In genomic region chr17:21532101-21532951, GRCm38 (mm10) we compare ENCODE assay signal across 8 mouse cellular contexts. TPM values are rescaled to one million over a fixed set of nuclear protein-coding genes. Genes with fewer than 3 reads are reported as not detected.
A peak's percentile ranks its signal among the peaks of the same experiment; 100 is the strongest.
DNase-seq lines count a peak whose midpoint lies in the region; ATAC-seq and TF ChIP-seq lines count a peak whose summit lies in the region.

No protein-coding gene starts in this region.

- WGBS in forebrain, embryonic 16.5 days, result under 1% methylated on average over 52 of the region's 54 CpGs
- under 1% methylated on average over 47 of the region's 54 CpGs for WGBS in neural tube, embryonic 14.5 days

- peak overlapping the region; percentile 85 for H3K9ac ChIP-seq in ES-Bruce4 (ENCODE audit: low read depth, poor library complexity, severe bottlenecking)
- H3K9ac ChIP-seq in forebrain, embryonic 16.5 days (replicated peaks; ENCODE audit: low read depth, low read length), result peak overlapping the region; percentile 96
- peak overlapping the region; percentile 72 for H3K9ac ChIP-seq in neural tube, embryonic 14.5 days (replicated peaks; ENCODE audit: low read depth, low read length)

- no peak for TF ChIP-seq POLR2A in ES-Bruce4 (IDR thresholded peaks at IDR 0.05; ENCODE audit: insufficient read depth, low read length)
- peak; percentile 40; the same call in 1 of the 2 replicates for TF ChIP-seq POLR2A in testis, adult 2 months (IDR thresholded peaks at IDR 0.05; ENCODE audit: control insufficient read depth, low read depth, low read length)

- intact Hi-C loops in heart, postnatal 25 days (cut with DNase I), result loop anchor here (2.0 to 10.0 kb wide), 2 partner anchors 16 to 588 kb away; partner anchors contain the start of gene Ppp2r1a

- TF ChIP-seq CTCF in ES-Bruce4 (IDR thresholded peaks at IDR 0.05; ENCODE audit: low read depth, low read length), result peak; percentile 9
- no peak for TF ChIP-seq CTCF in testis, adult 2 months (IDR thresholded peaks at IDR 0.05; ENCODE audit: control insufficient read depth, insufficient read depth, insufficient replicate concordance, low read depth, low read length)

- H3K4me2 ChIP-seq in forebrain, embryonic 16.5 days (ENCODE audit: low read length), result peak overlapping the region; percentile 81
- peak overlapping the region; percentile 70 for H3K4me2 ChIP-seq in neural tube, embryonic 14.5 days (ENCODE audit: low read depth, low read length)

- peak; percentile 89 for ATAC-seq in forebrain, embryonic 16.5 days
- peak; percentile 90 for ATAC-seq in neural tube, embryonic 14.5 days (ENCODE audit: low read depth)

- H3K27ac ChIP-seq in ES-Bruce4 (ENCODE audit: insufficient read depth, low read length), result 0 out of 2 replicates have a peak overlapping the region, but pooled peaks have one; percentile 28
- H3K27ac ChIP-seq in forebrain, embryonic 16.5 days (ENCODE audit: low read length), result peak overlapping the region; percentile 90
- H3K27ac ChIP-seq in neural tube, embryonic 14.5 days (ENCODE audit: low read depth, low read length), result peak overlapping the region; percentile 90
- peak overlapping the region; percentile 79 for H3K27ac ChIP-seq in testis, adult 2 months (ENCODE audit: control insufficient read depth, insufficient read depth, low read depth, low read length)

- H3K36me3 ChIP-seq in ES-Bruce4 (ENCODE audit: control insufficient read depth, insufficient read depth, low read length, poor library complexity, severe bottlenecking), result no peaks in the 10 kb centered on the region
- H3K36me3 ChIP-seq in forebrain, embryonic 16.5 days (ENCODE audit: control insufficient read depth, insufficient read depth), result no peaks in the 10 kb centered on the region
- H3K36me3 ChIP-seq in neural tube, embryonic 14.5 days (ENCODE audit: control insufficient read depth, insufficient read depth, low read length), result no peaks in the 10 kb centered on the region
- H3K36me3 ChIP-seq in testis, adult 2 months (ENCODE audit: control insufficient read depth, insufficient read depth, low read length), result no peaks in the 10 kb centered on the region

- no peak for TF ChIP-seq EP300 in ES-Bruce4 (IDR thresholded peaks at IDR 0.05; ENCODE audit: insufficient read depth, low read depth, low read length)

- peak; percentile 50 for DNase-seq in c-Kit-positive CD71-positive TER-119-negative erythroid progenitor cells, embryonic 14.5 days (ENCODE audit: low read depth)
- peak; percentile 53 for DNase-seq in heart, postnatal 25 days (ENCODE audit: low spot score)
- peak; percentile 47 to 82 for DNase-seq in layer of hippocampus, adult 18-20 months (ENCODE audit: low spot score in 2 of 2)
- DNase-seq in lung, adult 18-20 months, result peak; percentile 69 to 77

- H3K4me3 ChIP-seq in ES-Bruce4 (ENCODE audit: low read depth, low read length), result peak overlapping the region; percentile 81
- peak overlapping the region; percentile 59 for H3K4me3 ChIP-seq in forebrain, embryonic 16.5 days (replicated peaks; ENCODE audit: low read length)
- H3K4me3 ChIP-seq in neural tube, embryonic 14.5 days (ENCODE audit: low read depth, low read length), result peak overlapping the region; percentile 67
- peak overlapping the region; percentile 82 for H3K4me3 ChIP-seq in testis, adult 2 months (ENCODE audit: control insufficient read depth, low read depth, low read length)

- H3K9me3 ChIP-seq in ES-Bruce4 (replicated peaks; ENCODE audit: control insufficient read depth, insufficient read depth, low read length, poor library complexity, severe bottlenecking), result no peaks in the 10 kb centered on the region
- H3K9me3 ChIP-seq in forebrain, embryonic 16.5 days (ENCODE audit: control insufficient read depth, low read length), result no peaks in the 10 kb centered on the region
- H3K9me3 ChIP-seq in neural tube, embryonic 14.5 days (ENCODE audit: control insufficient read depth, low read length), result no peaks in the 10 kb centered on the region

- H3K27me3 ChIP-seq in ES-Bruce4 (ENCODE audit: control insufficient read depth, insufficient read depth, low read length, poor library complexity, severe bottlenecking), result no peaks in the 10 kb centered on the region
- H3K27me3 ChIP-seq in forebrain, embryonic 16.5 days (replicated peaks; ENCODE audit: control insufficient read depth, insufficient read depth, low read length), result no peaks in the 10 kb centered on the region
- H3K27me3 ChIP-seq in neural tube, embryonic 14.5 days (ENCODE audit: control insufficient read depth, insufficient read depth, low read length), result no peaks in the 10 kb centered on the region
- no peaks in the 10 kb centered on the region for H3K27me3 ChIP-seq in testis, adult 2 months (ENCODE audit: control insufficient read depth, insufficient read depth, low read length)

- no peaks in the 10 kb centered on the region for H3K4me1 ChIP-seq in ES-Bruce4 (ENCODE audit: control insufficient read depth, insufficient read depth, low read length)
- peaks cover 23% of the 10 kb centered on the region for H3K4me1 ChIP-seq in forebrain, embryonic 16.5 days (replicated peaks; ENCODE audit: control insufficient read depth, insufficient read depth, low read length)
- H3K4me1 ChIP-seq in neural tube, embryonic 14.5 days (ENCODE audit: control insufficient read depth, insufficient read depth, low read length), result peaks cover 9% of the 10 kb centered on the region; the same call in 1 of the 2 replicates
- peaks cover 10% of the 10 kb centered on the region for H3K4me1 ChIP-seq in testis, adult 2 months (ENCODE audit: control insufficient read depth, insufficient read depth, low read length)

RNA-seq across cellular contexts. Expression of gene Zfp52, which starts 3.0 kb away (rescaled TPM):
- polyA plus RNA-seq in ES-Bruce4 (2011; ENCODE audit: insufficient read depth, insufficient read length, low read depth, missing spikeins), result 6.6 and 10.5 TPM in 2 replicates
- polyA plus RNA-seq in forebrain, embryonic 16.5 days (2015; fragmentation: Nextera tagmentation; extraction: Ambion mirVana), result 3.1 and 3.2 TPM in 2 replicates
- 1 to 10 TPM; 4.6 to 4.7 TPM for total RNA-seq in heart, postnatal 25 days (2021)
- total RNA-seq in layer of hippocampus, adult 18-20 months (2021), result 1 to 10 TPM; 8.0 TPM
- 1.5 and 2.3 TPM in 2 replicates for polyA plus RNA-seq in neural tube, embryonic 14.5 days (2014; fragmentation: Nextera tagmentation; extraction: Ambion mirVana)
- 0.13 and 0.31 TPM in 2 replicates for polyA plus RNA-seq in testis, adult 2 months (2012; rRNA removed)

RNA-seq across cellular contexts. Expression of gene Zfp948, which starts 34.5 kb away (rescaled TPM):
- 12.0 and 13.2 TPM in 2 replicates for polyA plus RNA-seq in ES-Bruce4 (2011; ENCODE audit: insufficient read depth, insufficient read length, low read depth, missing spikeins)
- 20.9 and 24.0 TPM in 2 replicates for polyA plus RNA-seq in forebrain, embryonic 16.5 days (2015; fragmentation: Nextera tagmentation; extraction: Ambion mirVana)
- 1 to 10 TPM; 3.2 TPM for total RNA-seq in heart, postnatal 25 days (2021)
- total RNA-seq in layer of hippocampus, adult 18-20 months (2021), result 10 to 100 TPM; 11.4 to 13.1 TPM
- polyA plus RNA-seq in neural tube, embryonic 14.5 days (2014; fragmentation: Nextera tagmentation; extraction: Ambion mirVana), result 23.7 and 27.1 TPM in 2 replicates
- 0.47 TPM in 2 replicates for polyA plus RNA-seq in testis, adult 2 months (2012; rRNA removed)

RNA-seq across cellular contexts. Expression of gene Zfp53, which starts 43.5 kb away (rescaled TPM):
- 9.5 and 9.7 TPM in 2 replicates for polyA plus RNA-seq in ES-Bruce4 (2011; ENCODE audit: insufficient read depth, insufficient read length, low read depth, missing spikeins)
- polyA plus RNA-seq in forebrain, embryonic 16.5 days (2015; fragmentation: Nextera tagmentation; extraction: Ambion mirVana), result 12.4 and 13.5 TPM in 2 replicates
- 1 to 10 TPM; 2.3 to 2.4 TPM for total RNA-seq in heart, postnatal 25 days (2021)
- total RNA-seq in layer of hippocampus, adult 18-20 months (2021), result 1 to 10 TPM; 4.6 to 4.8 TPM
- 9.6 and 10.4 TPM in 2 replicates for polyA plus RNA-seq in neural tube, embryonic 14.5 days (2014; fragmentation: Nextera tagmentation; extraction: Ambion mirVana)
- polyA plus RNA-seq in testis, adult 2 months (2012; rRNA removed), result 0.23 and 0.48 TPM in 2 replicates

Comparison
In these comparisons a context has a peak if more than half of its experiments do, and no peak if none do; other contexts are left out.
1. Peak in every context shown above with its lines: DNase-seq, ATAC-seq, H3K4me3 ChIP-seq and H3K27ac ChIP-seq.
2. H3K27ac ChIP-seq: peak in every context shown above with its lines; median percentile 90 in forebrain, embryonic 16.5 days; 90 in neural tube, embryonic 14.5 days; 79 in testis, adult 2 months; 28 in ES-Bruce4.